Mouse (Mus musculus) spleen, adult 2 months (tissue): ENCODE data around the gene Aco2.

Source experiments
- CTCF ChIP-seq: fragments of 200-500 bp; IDR thresholded peaks from 2 replicates; pipeline ENCODE4 v1.5.1; 2011; ENCODE audit warnings: mild to moderate bottlenecking, inconsistent platforms; ENCODE audit not compliant: insufficient read depth, insufficient read length, insufficient replicate concordance; ENCODE audit errors: extremely low read depth
- POLR2A ChIP-seq: fragments of 200-500 bp; IDR thresholded peaks from 2 replicates; pipeline ENCODE4 v1.6.1; 2011; ENCODE audit warnings: low read depth, low read length, inconsistent platforms

DNA sequence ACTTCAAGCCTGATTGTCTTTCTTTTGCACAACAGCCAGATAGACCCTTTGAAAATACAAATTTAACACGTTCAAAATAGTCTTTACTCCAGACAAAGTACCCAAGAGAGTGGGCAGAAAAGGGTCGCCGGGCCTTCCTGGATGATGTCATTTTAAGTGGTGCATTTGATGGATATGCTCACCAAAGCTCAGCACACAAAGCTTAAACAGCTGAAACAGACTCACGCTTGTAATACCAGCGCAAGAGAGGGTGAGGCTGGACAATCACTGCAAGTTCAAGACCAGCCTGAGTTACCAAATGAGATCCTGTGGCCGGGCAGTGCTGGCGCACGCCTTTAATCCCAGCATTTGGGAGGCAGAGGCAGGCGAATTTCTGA, 54.3 kb downstream of the Aco2 start:
- TF ChIP-seq POLR2A (no peak), CTCF (no peak)
